9 mouse cellular contexts compared by ENCODE assay signal in genomic region chr2:154215191-154215590, GRCm38 (mm10). TPM values are rescaled to one million over a fixed set of nuclear protein-coding genes. Genes with fewer than 3 reads are reported as not detected.
DNase-seq lines count a peak whose midpoint lies in the region; ATAC-seq and TF ChIP-seq lines count a peak whose summit lies in the region.
"Had no signal": no experiment of that assay in that cellular context is flagged by ENCODE, and none has a peak within 500 bp of the region (broad histone marks: within the 10 kb centered on the region; RNA-seq: fewer than 3 reads in every experiment).

No protein-coding gene starts in this region.

- H3K4me1 ChIP-seq in neural tube, embryonic 15.5 days = peaks cover 5% of the 10 kb centered on the region; the same call in 1 of the 2 replicates
- no peaks in the 10 kb centered on the region for H3K4me1 ChIP-seq in lung, adult 2 months (ENCODE audit: control insufficient read depth, insufficient read depth, low read length)

- TF ChIP-seq CTCF in brain, embryonic 14.5 days (IDR thresholded peaks at IDR 0.05; ENCODE audit: borderline replicate concordance, extremely low read depth, insufficient read depth, insufficient read length) = peak; percentile 83
- peak; percentile 86 for TF ChIP-seq CTCF in lung, adult 2 months (IDR thresholded peaks at IDR 0.05; ENCODE audit: insufficient read depth, low read length)

- peak; percentile 77 for DNase-seq in neural tube, embryonic 10.5 days (ENCODE audit: extremely low spot score, low spot score)
- DNase-seq in brain, embryonic 14.5 days (ENCODE audit: low read depth) = peak; percentile 76
- DNase-seq in kidney, adult 8-10 months = peak; percentile 48 to 67
- DNase-seq in lung, adult 2 months = peak; percentile 76
- peak; percentile 31 for DNase-seq in right cerebral cortex, postnatal 25 days
- DNase-seq in urinary bladder, postnatal 4 days (ENCODE audit: low spot score in 2 of 2) = peak; percentile 49 to 70

- H3K27ac ChIP-seq in neural tube, embryonic 15.5 days (replicated peaks) = no peak overlapping the region
- H3K27ac ChIP-seq: heart, embryonic 13.5 days had no signal

- WGBS in neural tube, embryonic 15.5 days = 17% methylated on average over 5 of the region's 5 CpGs
- 9% methylated on average over 5 of the region's 5 CpGs for WGBS in lung, adult 2 months

- no peak for TF ChIP-seq POLR2A in brain, embryonic 14.5 days (IDR thresholded peaks at IDR 0.05; ENCODE audit: borderline replicate concordance, extremely low read depth, insufficient read depth, insufficient read length, poor library complexity, severe bottlenecking)
- TF ChIP-seq POLR2A in lung, adult 2 months (IDR thresholded peaks at IDR 0.05; ENCODE audit: borderline replicate concordance, extremely low read depth, low read depth, low read length) = no peak

- ATAC-seq in neural tube, embryonic 15.5 days (ENCODE audit: low FRiP score) = no peak
- ATAC-seq in erythroid progenitor cell, adult 5-6 weeks (replicated peaks; ENCODE audit: low FRiP score, poor library complexity, severe bottlenecking) = 0 out of 2 replicates have a peak, but pooled peaks have one; percentile 46

- no peak overlapping the region for H3K9ac ChIP-seq in neural tube, embryonic 15.5 days (replicated peaks)
- H3K9ac ChIP-seq: heart, embryonic 13.5 days had no signal

- no peaks in the 10 kb centered on the region for H3K36me3 ChIP-seq in neural tube, embryonic 15.5 days
- H3K36me3 ChIP-seq: heart, embryonic 13.5 days had no signal

- no peaks in the 10 kb centered on the region for H3K9me3 ChIP-seq in neural tube, embryonic 15.5 days (replicated peaks)
- H3K9me3 ChIP-seq: heart, embryonic 13.5 days had no signal

- H3K4me2 ChIP-seq in neural tube, embryonic 15.5 days = no peak overlapping the region
- H3K4me2 ChIP-seq: heart, embryonic 13.5 days had no signal

- H3K27me3 ChIP-seq in neural tube, embryonic 15.5 days (replicated peaks) = no peaks in the 10 kb centered on the region

- no peak overlapping the region for H3K4me3 ChIP-seq in neural tube, embryonic 15.5 days (replicated peaks)
- no peak overlapping the region for H3K4me3 ChIP-seq in lung, adult 2 months (replicated peaks; ENCODE audit: extremely low read depth, low read depth, low read length)
- H3K4me3 ChIP-seq: heart, embryonic 13.5 days had no signal

RNA-seq across cellular contexts. Expression of gene Bpifb5, which starts 8.4 kb away (rescaled TPM):
- polyA plus RNA-seq in neural tube, embryonic 15.5 days (2015; fragmentation: Nextera tagmentation; extraction: Ambion mirVana) = 0.27 and 0.32 TPM in 2 replicates
- 0.39 and 0.49 TPM in 2 replicates for polyA plus RNA-seq in brain, embryonic 14.5 days (2012; rRNA removed)
- not detected in 2 replicates for total RNA-seq in erythroid progenitor cell, adult 5-6 weeks (2015; ENCODE audit: low replicate concordance)
- not detected in 2 replicates for total RNA-seq in erythroid progenitor cell, adult 5-6 weeks (2017; ENCODE audit: low replicate concordance)
- polyA plus RNA-seq in lung, adult 2 months (2012; rRNA removed) = 7.2 and 9.0 TPM in 2 replicates

RNA-seq across cellular contexts. Expression of gene Bpifb1, which starts 24.6 kb away (rescaled TPM):
- 0.24 TPM in 1 of 2 replicates, not detected in the other for polyA plus RNA-seq in neural tube, embryonic 15.5 days (2015; fragmentation: Nextera tagmentation; extraction: Ambion mirVana)
- polyA plus RNA-seq in brain, embryonic 14.5 days (2012; rRNA removed) = 0.21 and 0.23 TPM in 2 replicates
- not detected in 2 replicates for total RNA-seq in erythroid progenitor cell, adult 5-6 weeks (2015; ENCODE audit: low replicate concordance)
- not detected in 2 replicates for total RNA-seq in erythroid progenitor cell, adult 5-6 weeks (2017; ENCODE audit: low replicate concordance)
- 103 and 136 TPM in 2 replicates for polyA plus RNA-seq in lung, adult 2 months (2012; rRNA removed)

RNA-seq across cellular contexts. Expression of gene Bpifb9a, which starts 42.5 kb away (rescaled TPM):
- polyA plus RNA-seq in neural tube, embryonic 15.5 days (2015; fragmentation: Nextera tagmentation; extraction: Ambion mirVana) = not detected in 2 replicates
- polyA plus RNA-seq in brain, embryonic 14.5 days (2012; rRNA removed) = not detected in 2 replicates
- total RNA-seq in erythroid progenitor cell, adult 5-6 weeks (2015; ENCODE audit: low replicate concordance) = not detected in 2 replicates
- total RNA-seq in erythroid progenitor cell, adult 5-6 weeks (2017; ENCODE audit: low replicate concordance) = not detected in 2 replicates
- polyA plus RNA-seq in lung, adult 2 months (2012; rRNA removed) = not detected in 2 replicates
- polyA plus RNA-seq: heart, embryonic 13.5 days had no signal

RNA-seq across cellular contexts. Expression of gene Bpifa5, which starts 52.8 kb away (rescaled TPM):
- not detected in 2 replicates for polyA plus RNA-seq in neural tube, embryonic 15.5 days (2015; fragmentation: Nextera tagmentation; extraction: Ambion mirVana)
- polyA plus RNA-seq in brain, embryonic 14.5 days (2012; rRNA removed) = not detected in 2 replicates
- total RNA-seq in erythroid progenitor cell, adult 5-6 weeks (2015; ENCODE audit: low replicate concordance) = not detected in 2 replicates
- not detected in 2 replicates for total RNA-seq in erythroid progenitor cell, adult 5-6 weeks (2017; ENCODE audit: low replicate concordance)
- polyA plus RNA-seq in lung, adult 2 months (2012; rRNA removed) = 4.3 TPM in 1 of 2 replicates, not detected in the other
- polyA plus RNA-seq: heart, embryonic 13.5 days had no signal

Comparison
In these comparisons a context has a peak if more than half of its experiments do, and no peak if none do; other contexts are left out.
1. RNA of gene Bpifb1, which starts 24.6 kb away (polyA plus RNA-seq): 103 to 136 TPM in lung, adult 2 months; 0.21 to 0.23 TPM in brain, embryonic 14.5 days and 0.24 TPM in neural tube, embryonic 15.5 days; every median in the first group is over 10 times any median in the second.
2. Peak in every context shown above with its lines, with median percentiles within 50 percentile points of each other: DNase-seq.